Mouse (Mus musculus) heart, postnatal 25 days (tissue): ENCODE data around the gene Cox6b1. TPM values are rescaled to one million over a fixed set of nuclear protein-coding genes. Genes with fewer than 3 reads are reported as not detected.

Experiments
- DNase-seq: peaks from one replicate; pipeline ENCODE4 v3.0.0; 2022; ENCODE audit warnings: low spot score
- intact Hi-C: fragments of 180-260 bp; cut with DNase I; formaldehyde crosslinking; loops from one replicate; pipeline ENCODE4 v1.15.1; 2025
- total RNA-seq, 2 experiments: library from RNA; stranded (reverse); gene quantifications; 2 replicates each; pipeline ENCODE4 v1.2.3; 2021

Cox6b1 gene
- total RNA-seq, 2 experiments from 2014 or later, result 4,579 to 4,828 TPM

- intact Hi-C loops, result loop anchor here (1.0 kb wide), 1 partner anchor 24 kb away; no protein-coding TSS in a partner anchor
Observed at GRCm38 (mm10) chr7:30613529-30614112, 12.3 kb downstream of the Cox6b1 start.

GRCm38 (mm10) chr7:30612654-30613402 lies 13.1 kb downstream of the Cox6b1 start, which contains the start of gene Upk1a:
TSS of gene Upk1a (minus strand) at chr7:30612847.
- DNase-seq, result no peak
- intact Hi-C loops, result loop anchor here (1.0 kb wide), 1 partner anchor 24 kb away; no protein-coding TSS in a partner anchor

More at GRCm38 (mm10) chr7:30613529-30614112, 12.3 kb downstream of the Cox6b1 start:
- no peak for DNase-seq

- DNase-seq, result no peak
- intact Hi-C loops, result no loop called here
Observed at GRCm38 (mm10) chr7:30610043-30610442, 15.9 kb downstream of the Cox6b1 start.

- intact Hi-C loops, result no loop called here
- DNase-seq, result no peak
Observed at GRCm38 (mm10) chr7:30608476-30608875, 17.5 kb downstream of the Cox6b1 start.

- intact Hi-C loops, result no loop called here
- no peak for DNase-seq
Observed at GRCm38 (mm10) chr7:30607706-30608309, 18.1 kb downstream of the Cox6b1 start.

GRCm38 (mm10) chr7:30604944-30605343 lies 21.0 kb downstream of the Cox6b1 start:
- intact Hi-C loops, result loop anchor here (2.0 kb wide), 1 partner anchor 14 kb away; no protein-coding TSS in a partner anchor

GRCm38 (mm10) chr7:30604424-30604823 lies 21.5 kb downstream of the Cox6b1 start:
- DNase-seq, result no peak
- intact Hi-C loops, result loop anchor here (2.0 kb wide), 1 partner anchor 14 kb away; no protein-coding TSS in a partner anchor

More at GRCm38 (mm10) chr7:30604944-30605343, 21.0 kb downstream of the Cox6b1 start:
- no peak for DNase-seq

GRCm38 (mm10) chr7:30602583-30602982 lies 23.4 kb downstream of the Cox6b1 start:
- DNase-seq, result no peak
- intact Hi-C loops, result no loop called here

- no peak for DNase-seq
- intact Hi-C loops, result no loop called here
Observed at GRCm38 (mm10) chr7:30600651-30601050, 25.3 kb downstream of the Cox6b1 start.

- peak; percentile 70 for DNase-seq
- intact Hi-C loops, result no loop called here
Observed at GRCm38 (mm10) chr7:30599933-30600353, 26.0 kb downstream of the Cox6b1 start.

GRCm38 (mm10) chr7:30598786-30599185 lies 27.2 kb downstream of the Cox6b1 start, which contains the start of gene Zbtb32:
TSS of gene Zbtb32 (minus strand) at chr7:30598909.
- intact Hi-C loops, result no loop called here
- no peak for DNase-seq

GRCm38 (mm10) chr7:30596811-30597210 lies 29.1 kb downstream of the Cox6b1 start:
- no peak for DNase-seq
- intact Hi-C loops, result no loop called here

- no peak for DNase-seq
- intact Hi-C loops, result no loop called here
Observed at GRCm38 (mm10) chr7:30596093-30596492, 29.9 kb downstream of the Cox6b1 start.

GRCm38 (mm10) chr7:30594510-30595024 lies 31.4 kb downstream of the Cox6b1 start:
- DNase-seq, result no peak
- intact Hi-C loops, result loop anchor here (5.0 kb wide), 1 partner anchor 268 kb away; the partner anchor contains the start of gene Ffar1

GRCm38 (mm10) chr7:30593579-30594509 lies 32.1 kb downstream of the Cox6b1 start:
- intact Hi-C loops, result loop anchor here (5.0 kb wide), 1 partner anchor 268 kb away; the partner anchor contains the start of gene Ffar1
- no peak for DNase-seq

- DNase-seq, result no peak
- intact Hi-C loops, result loop anchor here (5.0 kb wide), 1 partner anchor 269 kb away; the partner anchor contains the start of gene Ffar1
Observed at GRCm38 (mm10) chr7:30592772-30593423, 33.1 kb downstream of the Cox6b1 start.

- intact Hi-C loops, result loop anchor here (2.0 to 5.0 kb wide), 2 partner anchors 13 to 271 kb away; partner anchors contain the start of gene Ffar1
- DNase-seq, result no peak
Observed at GRCm38 (mm10) chr7:30591605-30591951, 34.4 kb downstream of the Cox6b1 start.

GRCm38 (mm10) chr7:30590927-30591604 lies 34.9 kb downstream of the Cox6b1 start:
- intact Hi-C loops, result loop anchor here (2.0 to 5.0 kb wide), 2 partner anchors 14 to 271 kb away; partner anchors contain the start of gene Ffar1

More at GRCm38 (mm10) chr7:30590927-30591604, 34.9 kb downstream of the Cox6b1 start:
- no peak for DNase-seq
